Mouse (Mus musculus): ENCODE data around the gene Vasp.

The Vasp gene

GRCm38 (mm10) chr7:19295503-19296185 is 24.0 kb upstream of the Vasp start:
- CTCF ChIA-PET, result interaction anchor here (0.5 to 2.0 kb wide), 47 partner anchors 8 to 338 kb away, joined by 3 to 23 read pairs (median 4); partner anchors contain the start of genes Cd3eap (in 1 of the 4), Ercc1 (in 1 of the 4) and Ppp1r13l (in 1 of the 4)
- POLR2A ChIA-PET, result interaction anchor here in 2 of 4 experiments (0.6 to 3.2 kb wide), 16 partner anchors 9 to 266 kb away, joined by 3 to 17 read pairs (median 4); partner anchors contain the start of genes Cd3eap (in 1 of the 2), Eml2 (in 1 of the 2), Fosb (in 1 of the 2) and Ppp1r13l (in 1 of the 2)

- POLR2A ChIA-PET, result interaction anchor here (0.6 to 1.9 kb wide), 27 partner anchors 8 to 530 kb away, joined by 3 to 8 read pairs (median 4); partner anchors contain the start of genes Fosb (in 2 of the 4), Cd3eap (in 1 of the 4), Ppm1n (in 1 of the 4) and Ppp1r13l (in 1 of the 4)
- CTCF ChIA-PET, result interaction anchor here (0.5 to 2.2 kb wide), 27 partner anchors 10 to 458 kb away, joined by 3 to 12 read pairs (median 4); partner anchors contain the start of gene Ppm1n (in 1 of the 4)
Observed at GRCm38 (mm10) chr7:19290969-19291596, 19.5 kb upstream of the Vasp start.

- ChIA-PET CTCF (interaction anchor here (0.6 to 3.9 kb wide), 10 partner anchors 11 to 385 kb away, joined by 3 to 23 read pairs (median 3); partner anchors contain the start of gene Ercc1 (in 1 of the 4)), POLR2A (interaction anchor here in 2 of 4 experiments (1.4 to 2.1 kb wide), 3 partner anchors 9 to 109 kb away, joined by 3 to 5 read pairs (median 4); partner anchors contain the start of gene Eml2 (in 1 of the 2))
Observed at GRCm38 (mm10) chr7:19284763-19285162, 13.1 kb upstream of the Vasp start.

- POLR2A ChIA-PET, result interaction anchor here in 3 of 4 experiments (0.6 to 1.3 kb wide), 13 partner anchors 8 to 68 kb away, joined by 3 to 6 read pairs (median 4); partner anchors contain the start of gene Vasp (in 1 of the 3)
- CTCF ChIA-PET, result interaction anchor here (0.5 to 3.3 kb wide), 23 partner anchors 12 to 117 kb away, joined by 3 to 11 read pairs (median 4); partner anchors contain the start of genes Eml2 (in 1 of the 4), Ercc1 (in 1 of the 4), Gipr (in 1 of the 4) and Opa3 (in 1 of the 4)
Observed at GRCm38 (mm10) chr7:19283406-19283804, 11.8 kb upstream of the Vasp start.

GRCm38 (mm10) chr7:19282791-19283405 is 11.3 kb upstream of the Vasp start:
- CTCF ChIA-PET, result interaction anchor here in 3 of 4 experiments (0.6 to 3.3 kb wide), 20 partner anchors 13 to 117 kb away, joined by 3 to 11 read pairs (median 4); partner anchors contain the start of genes Eml2 (in 1 of the 3), Ercc1 (in 1 of the 3), Gipr (in 1 of the 3) and Opa3 (in 1 of the 3)
- POLR2A ChIA-PET, result interaction anchor here in 3 of 4 experiments (0.6 to 1.3 kb wide), 13 partner anchors 8 to 68 kb away, joined by 3 to 6 read pairs (median 4); partner anchors contain the start of gene Vasp (in 1 of the 3)

- POLR2A ChIA-PET, result interaction anchor here in 3 of 4 experiments (0.6 to 6.4 kb wide), 15 partner anchors 9 to 107 kb away, joined by 3 to 58 read pairs (median 5); partner anchors contain the start of genes Eml2 (in 1 of the 3) and Vasp (in 1 of the 3)
- CTCF ChIA-PET, result interaction anchor here (0.7 to 4.5 kb wide), 31 partner anchors 11 to 177 kb away, joined by 3 to 53 read pairs (median 6); partner anchors contain the start of genes Eml2 (in 2 of the 4), Cd3eap (in 1 of the 4), Ercc1 (in 1 of the 4) and Gipr (in 1 of the 4)
Observed at GRCm38 (mm10) chr7:19282385-19282784, 10.8 kb upstream of the Vasp start, which contains the start of gene Rtn2. Gene Rtn2, plus strand, starts transcription at chr7:19282624.

- CTCF ChIA-PET, result interaction anchor here (0.5 to 4.5 kb wide), 45 partner anchors 9 to 486 kb away, joined by 3 to 53 read pairs (median 5); partner anchors contain the start of genes Eml2 (in 3 of the 4), Cd3eap (in 1 of the 4), Ercc1 (in 1 of the 4) and Fbxo46 (in 1 of the 4)
- POLR2A ChIA-PET, result interaction anchor here in 3 of 4 experiments (0.6 to 6.4 kb wide), 32 partner anchors 10 to 417 kb away, joined by 3 to 58 read pairs (median 4); partner anchors contain the start of genes Vasp (in 3 of the 3), Eml2 (in 2 of the 3), Apoe (in 1 of the 3) and Opa3 (in 1 of the 3)
Observed at GRCm38 (mm10) chr7:19281680-19282304, 10.2 kb upstream of the Vasp start.

GRCm38 (mm10) chr7:19279581-19280114 is 8.0 kb upstream of the Vasp start, which contains the start of gene Ppm1n:
Gene Ppm1n, minus strand, starts transcription at chr7:19280064.
- CTCF ChIA-PET, result interaction anchor here (0.5 to 4.5 kb wide), 34 partner anchors 8 to 187 kb away, joined by 3 to 53 read pairs (median 4); partner anchors contain the start of genes Eml2 (in 3 of the 4) and Vasp (in 1 of the 4)
- POLR2A ChIA-PET, result interaction anchor here (0.6 to 6.4 kb wide), 37 partner anchors 7 to 116 kb away, joined by 3 to 58 read pairs (median 5); partner anchors contain the start of genes Eml2 (in 2 of the 4), Vasp (in 2 of the 4), Ercc1 (in 1 of the 4) and Fosb (in 1 of the 4)

GRCm38 (mm10) chr7:19279052-19279451 is 7.4 kb upstream of the Vasp start:
- CTCF ChIA-PET, result interaction anchor here in 3 of 4 experiments (0.6 to 4.5 kb wide), 30 partner anchors 7 to 186 kb away, joined by 3 to 53 read pairs (median 4); partner anchors contain the start of genes Eml2 (in 2 of the 3), Fosb (in 1 of the 3) and Vasp (in 1 of the 3)
- POLR2A ChIA-PET, result interaction anchor here (0.7 to 6.4 kb wide), 42 partner anchors 9 to 143 kb away, joined by 3 to 58 read pairs (median 4); partner anchors contain the start of genes Eml2 (in 2 of the 4), Ercc1 (in 1 of the 4), Fosb (in 1 of the 4) and Ppp1r13l (in 1 of the 4)

- POLR2A ChIA-PET, result interaction anchor here in 3 of 4 experiments (1.3 to 6.4 kb wide), 7 partner anchors 7 to 97 kb away, joined by 4 to 58 read pairs (median 5); partner anchors contain the start of gene Vasp (in 1 of the 3)
- CTCF ChIA-PET, result interaction anchor here (0.6 to 2.3 kb wide), 15 partner anchors 15 to 352 kb away, joined by 3 to 14 read pairs (median 5); no protein-coding TSS in a partner anchor
Observed at GRCm38 (mm10) chr7:19276253-19276652, 4.6 kb upstream of the Vasp start.

- POLR2A ChIA-PET, result interaction anchor here (0.6 to 8.6 kb wide), 75 partner anchors 7 to 426 kb away, joined by 3 to 97 read pairs (median 5); partner anchors contain the start of genes Fosb (in 3 of the 4), Eml2 (in 2 of the 4), Opa3 (in 2 of the 4) and Cd3eap (in 1 of the 4)
- CTCF ChIA-PET, result interaction anchor here (0.6 to 3.0 kb wide), 25 partner anchors 8 to 318 kb away, joined by 3 to 24 read pairs (median 4); partner anchors contain the start of genes Ppm1n (in 1 of the 4) and Six5 (in 1 of the 4)
Observed at GRCm38 (mm10) chr7:19272173-19272764, 652 bp upstream of the Vasp start.

- CTCF ChIA-PET, result interaction anchor here (0.6 to 3.0 kb wide), 12 partner anchors 10 to 197 kb away, joined by 3 to 24 read pairs (median 3); partner anchors contain the start of gene Ppm1n (in 1 of the 4)
- POLR2A ChIA-PET, result interaction anchor here in 3 of 4 experiments (0.6 to 8.6 kb wide), 31 partner anchors 9 to 1033 kb away, joined by 3 to 97 read pairs (median 5); partner anchors contain the start of genes Ppm1n (in 2 of the 3) and Opa3 (in 1 of the 3)
Observed at GRCm38 (mm10) chr7:19270509-19271237, 944 bp downstream of the Vasp start.

GRCm38 (mm10) chr7:19269721-19270441 is 1.7 kb downstream of the Vasp start:
- ChIA-PET CTCF (interaction anchor here in 3 of 4 experiments (0.6 to 3.0 kb wide), 10 partner anchors 11 to 284 kb away, joined by 3 to 24 read pairs (median 4); partner anchors contain the start of gene Ppm1n (in 1 of the 3)), POLR2A (interaction anchor here in 3 of 4 experiments (0.6 to 8.6 kb wide), 27 partner anchors 9 to 1032 kb away, joined by 3 to 97 read pairs (median 4); partner anchors contain the start of genes Ppm1n (in 2 of the 3) and Opa3 (in 1 of the 3))

Data from embryonic stem cell, embryonic (primary cell).